ENCODE assay signal across 20 mouse cellular contexts in genomic region chr14:32175310-32175709, GRCm38 (mm10). TPM values are rescaled to one million over a fixed set of nuclear protein-coding genes. Genes with fewer than 3 reads are reported as not detected.
"Had no signal": no experiment of that assay in that cellular context is flagged by ENCODE, and none has a peak within 500 bp of the region (broad histone marks: within the 10 kb centered on the region; RNA-seq: fewer than 3 reads in every experiment).

No protein-coding gene starts in this region.

- H3K27ac ChIP-seq: layer of hippocampus, adult 2 months; limb, embryonic 12.5 days; lung, embryonic 15.5 days; macrophage; midbrain, embryonic 12.5 days; neural tube, embryonic 13.5 days; stomach, postnatal 0 days had no signal

- H3K4me1 ChIP-seq: limb, embryonic 12.5 days; lung, embryonic 15.5 days; midbrain, embryonic 12.5 days; neural tube, embryonic 13.5 days had no signal

- H3K9ac ChIP-seq: limb, embryonic 12.5 days; lung, embryonic 15.5 days; midbrain, embryonic 12.5 days; neural tube, embryonic 13.5 days had no signal

- H3K4me2 ChIP-seq: limb, embryonic 12.5 days; lung, embryonic 15.5 days; midbrain, embryonic 12.5 days; neural tube, embryonic 13.5 days had no signal

- H3K27me3 ChIP-seq: limb, embryonic 12.5 days; lung, embryonic 15.5 days; megakaryocyte, embryonic 14.5 days; midbrain, embryonic 12.5 days; neural tube, embryonic 13.5 days had no signal

- DNase-seq: kidney, adult 8-10 months; kidney, postnatal 4 days; lung, postnatal 14 days; retina, postnatal 1 day; right cerebral cortex, postnatal 25 days had no signal

- H3K9me3 ChIP-seq: limb, embryonic 12.5 days; lung, embryonic 15.5 days; megakaryocyte, embryonic 14.5 days; midbrain, embryonic 12.5 days; neural tube, embryonic 13.5 days had no signal

- H3K4me3 ChIP-seq: layer of hippocampus, adult 2 months; limb, embryonic 12.5 days; lung, embryonic 15.5 days; megakaryocyte, embryonic 14.5 days; midbrain, embryonic 12.5 days; neural tube, embryonic 13.5 days had no signal

- ATAC-seq: intestine, postnatal 0 days; midbrain, embryonic 16.5 days had no signal

RNA-seq across cellular contexts. Expression of gene Msmb, which starts 33.5 kb away (rescaled TPM):
- total RNA-seq: layer of hippocampus, adult 2 months; layer of hippocampus, postnatal 10 days; left cerebral cortex, postnatal 36 days; liver, adult 2 months had no signal
- polyA plus RNA-seq: intestine, postnatal 0 days; kidney, embryonic 16.5 days; limb, embryonic 12.5 days; liver, adult 2 months; lung, embryonic 15.5 days; macrophage; midbrain, embryonic 12.5 days; midbrain, embryonic 16.5 days; neural tube, embryonic 13.5 days; small intestine, adult 2 months; stomach, postnatal 0 days had no signal
